Mouse (Mus musculus) stomach, embryonic 15.5 days (tissue): Measurements from ENCODE around the gene Olfr92. TPM values are rescaled to one million over a fixed set of nuclear protein-coding genes. Genes with fewer than 3 reads are reported as not detected.

Experiments
- polyA plus RNA-seq: library from polyadenylated mRNA; unstranded; fragments of >200 nt; fragmentation: Nextera tagmentation; extraction: Ambion mirVana; gene quantifications from 2 replicates; pipeline ENCODE4 v1.2.1, GENCODE M21; 2015

Olfr92 gene
- polyA plus RNA-seq, 1 experiment from 2014 or later = not detected

Other genes starting within 250 kb of the Olfr92 start
- 0.06 and 0.08 TPM in 2 replicates for gene Trim40, start 230.0 kb downstream of the Olfr92 start, polyA plus RNA-seq
- gene Trim31, start 222.0 kb downstream of the Olfr92 start, polyA plus RNA-seq = 9.3 and 11.8 TPM in 2 replicates
- gene Rnf39, start 177.2 kb downstream of the Olfr92 start, polyA plus RNA-seq = 0.88 and 2.4 TPM in 2 replicates
- gene Ppp1r11, start 168.3 kb downstream of the Olfr92 start, polyA plus RNA-seq = 102 and 116 TPM in 2 replicates
- 75.9 and 77.4 TPM in 2 replicates for gene Znrd1, start 161.5 kb downstream of the Olfr92 start, polyA plus RNA-seq
- 5.6 and 6.1 TPM in 2 replicates for gene Znrd1as, start 161.5 kb downstream of the Olfr92 start, polyA plus RNA-seq
- not detected in 2 replicates for gene 2410137M14Rik, start 138.9 kb downstream of the Olfr92 start, polyA plus RNA-seq
- 0.27 and 0.37 TPM in 2 replicates for gene H2-M5, start 130.6 kb downstream of the Olfr92 start, polyA plus RNA-seq
- 60.0 and 63.7 TPM in 2 replicates for gene Zfp57, start 118.9 kb downstream of the Olfr92 start, polyA plus RNA-seq
- gene Mog, start 96.7 kb downstream of the Olfr92 start, polyA plus RNA-seq = 0.10 and 0.13 TPM in 2 replicates
- 8.6 and 11.2 TPM in 2 replicates for gene Gabbr1, start 74.1 kb downstream of the Olfr92 start, polyA plus RNA-seq
- gene Olfr90, start 31.6 kb downstream of the Olfr92 start, polyA plus RNA-seq = not detected in 2 replicates
- gene Olfr91, start 21.8 kb downstream of the Olfr92 start, polyA plus RNA-seq = not detected in 2 replicates
- gene Olfr93, start 41.4 kb upstream of the Olfr92 start, polyA plus RNA-seq = not detected in 2 replicates
- not detected in 2 replicates for gene Ubd, start 73.8 kb upstream of the Olfr92 start, polyA plus RNA-seq
- gene Olfr94, start 80.9 kb upstream of the Olfr92 start, polyA plus RNA-seq = not detected in 2 replicates
- not detected in 2 replicates for gene Olfr95, start 93.0 kb upstream of the Olfr92 start, polyA plus RNA-seq
- not detected in 2 replicates for gene Olfr96, start 100.1 kb upstream of the Olfr92 start, polyA plus RNA-seq
- gene Olfr97, start 117.2 kb upstream of the Olfr92 start, polyA plus RNA-seq = not detected in 2 replicates
- not detected in 2 replicates for gene Olfr98, start 143.7 kb upstream of the Olfr92 start, polyA plus RNA-seq
- 4.2 and 4.9 TPM in 2 replicates for gene H2-M3, start 150.1 kb upstream of the Olfr92 start, polyA plus RNA-seq
- gene Olfr99, start 163.4 kb upstream of the Olfr92 start, polyA plus RNA-seq = not detected in 2 replicates
- not detected in 2 replicates for gene Olfr101, start 184.2 kb upstream of the Olfr92 start, polyA plus RNA-seq
- not detected in 2 replicates for gene Olfr102, start 197.0 kb upstream of the Olfr92 start, polyA plus RNA-seq
- not detected in 2 replicates for gene Olfr103, start 219.6 kb upstream of the Olfr92 start, polyA plus RNA-seq
- not detected in 2 replicates for gene Olfr104-ps, start 239.5 kb upstream of the Olfr92 start, polyA plus RNA-seq